Mouse (Mus musculus): ENCODE measurements at regions not wholly inside any gene's neighbourhood (a gene's known extent, or its start where the extent isn't known, plus 50 kb on each side); places are given as distances from the start of the nearest gene placed in this dataset.
"Not testable (repeated sequence)": the region's sequence is repeated elsewhere in the genome, so short reads cannot be mapped to it uniquely, and the experiment has no call there.

DNA sequence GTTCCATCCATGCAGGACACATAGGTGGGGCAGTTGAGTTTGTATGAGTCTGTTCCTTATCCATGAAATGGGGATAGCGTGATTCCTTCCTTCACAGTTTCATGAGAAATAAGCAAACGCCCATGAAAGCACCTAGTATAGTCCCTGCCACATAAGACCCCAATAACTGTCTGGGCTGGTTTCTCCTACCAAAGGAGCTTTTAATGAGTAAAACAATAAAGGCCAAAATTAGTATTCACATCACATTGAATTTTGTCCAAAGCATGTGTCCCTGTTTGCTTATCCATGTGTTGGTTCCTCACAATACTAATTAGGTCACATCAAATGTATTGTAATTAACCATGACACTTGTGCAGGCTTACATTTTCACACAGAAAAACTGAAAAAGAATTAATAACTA lies 221.3 kb downstream of the Prdm13 start:
- DNase-seq: no peak

DNA sequence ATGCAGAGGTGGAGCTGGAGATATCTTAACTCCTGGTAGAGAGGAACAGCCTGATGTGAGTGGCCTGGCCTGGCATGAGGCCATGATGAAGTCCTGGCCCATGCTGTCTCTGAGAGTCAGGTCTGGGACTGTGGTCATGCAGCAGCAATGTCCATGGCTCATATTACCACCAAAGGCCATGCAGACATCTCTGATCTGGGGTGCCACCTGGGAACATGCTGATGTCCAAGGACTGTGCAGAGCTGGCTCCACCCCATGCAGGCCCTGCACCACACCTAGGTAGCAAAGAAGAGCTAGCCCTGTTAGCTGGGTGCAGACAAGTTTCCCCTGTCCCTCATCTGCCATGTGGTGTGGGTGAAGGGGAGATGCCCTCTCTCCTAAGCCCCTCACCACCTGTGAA lies 244.5 kb downstream of the Prdm13 start:
- no peak for DNase-seq

DNA sequence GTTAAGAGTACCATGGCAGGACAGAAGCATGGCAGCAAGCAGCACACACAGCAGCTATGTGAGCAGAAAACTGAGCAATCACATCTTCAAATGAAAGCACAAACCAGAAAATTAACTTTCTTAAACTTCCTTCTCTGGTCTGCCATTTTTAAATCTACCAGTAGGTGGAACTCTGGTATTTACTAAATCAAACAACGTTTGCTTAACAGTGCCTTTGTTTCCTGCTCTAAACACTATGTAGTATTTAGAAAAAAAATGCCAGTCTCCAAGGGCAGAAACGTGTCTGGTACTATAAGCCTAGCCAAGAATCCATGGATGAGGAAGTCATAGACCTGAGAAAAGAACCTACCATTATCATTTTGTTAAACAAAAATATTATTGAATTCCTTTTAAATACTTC lies 249.1 kb downstream of the Prdm13 start:
- no peak for DNase-seq

DNA sequence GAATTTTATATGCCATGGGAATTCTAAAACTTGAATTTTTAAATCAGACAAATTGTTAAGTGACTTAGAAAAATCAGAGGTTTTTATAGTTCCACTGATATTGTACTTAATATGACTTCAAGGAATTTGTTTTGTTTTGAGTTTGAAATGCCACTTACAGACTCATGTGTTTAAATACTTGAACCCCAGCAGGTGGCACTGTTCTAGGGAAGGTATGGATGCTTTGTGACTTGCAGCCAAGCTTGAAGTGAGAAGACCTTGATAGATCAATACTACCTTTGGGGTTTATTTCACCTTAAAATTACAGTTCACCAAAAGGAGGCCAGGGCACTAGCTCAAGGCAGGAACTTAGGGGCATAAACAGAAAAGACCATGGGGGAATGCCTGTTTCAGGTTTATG lies 277.9 kb downstream of the Prdm13 start:
- DNase-seq: no peak

DNA sequence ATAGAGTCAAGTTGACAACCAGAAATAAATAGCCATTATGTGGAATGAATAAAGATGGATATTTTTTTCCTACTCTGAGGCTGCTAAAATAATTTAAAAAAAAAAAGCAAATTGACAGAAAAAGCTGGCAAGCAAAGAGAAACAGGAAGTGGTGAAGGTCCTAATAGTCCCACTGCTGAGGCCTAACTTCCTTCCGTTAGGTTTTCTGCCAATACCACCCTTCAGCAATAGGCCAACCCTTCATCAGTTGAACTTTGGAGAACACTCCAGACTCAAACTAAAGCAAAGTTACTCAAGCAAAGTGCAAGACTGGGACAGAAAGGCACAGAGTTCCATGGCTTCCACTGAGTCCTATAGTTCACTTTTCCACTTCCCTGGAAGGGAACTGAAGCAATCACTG lies 316.4 kb downstream of the Prdm13 start:
- DNase-seq: no peak

DNA sequence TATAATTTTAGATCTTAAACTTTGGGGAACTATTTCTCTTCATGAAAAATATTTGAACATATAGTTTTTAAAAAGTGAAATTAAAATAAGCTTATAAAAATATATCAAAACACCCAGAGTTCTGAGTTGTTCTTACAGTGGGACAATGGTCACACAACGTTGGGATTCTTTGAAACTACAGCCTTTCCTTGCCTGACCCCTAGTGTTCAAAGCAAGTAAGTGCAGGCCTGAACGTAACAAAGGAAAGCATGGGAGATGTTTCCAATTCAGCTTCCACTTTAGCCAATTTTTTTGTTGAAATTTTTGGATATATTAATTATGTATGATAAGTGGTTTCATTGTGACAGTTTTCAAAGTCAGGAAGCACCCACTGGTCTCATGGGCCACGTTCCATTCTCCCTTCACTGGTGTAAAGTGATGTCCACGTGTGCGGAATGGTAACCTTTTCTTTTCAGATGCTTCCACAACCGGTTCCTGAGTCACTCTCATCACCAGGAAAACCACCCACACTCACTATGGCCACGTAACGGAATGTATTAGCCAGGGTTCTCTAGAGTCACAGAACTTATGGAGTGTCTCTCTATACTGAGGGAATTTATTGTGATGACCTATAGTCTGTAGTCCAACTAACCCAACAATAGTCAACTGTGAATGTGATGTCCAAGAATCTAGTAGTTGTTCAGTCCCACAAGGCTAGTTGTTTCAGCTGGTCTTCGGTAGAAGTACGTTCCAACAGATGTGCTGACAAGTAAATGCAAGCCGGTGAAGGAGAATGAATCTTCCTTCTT lies 317.3 kb downstream of the Prdm13 start:
- peak in 1 of 2 experiments; percentile 7 for DNase-seq

DNA sequence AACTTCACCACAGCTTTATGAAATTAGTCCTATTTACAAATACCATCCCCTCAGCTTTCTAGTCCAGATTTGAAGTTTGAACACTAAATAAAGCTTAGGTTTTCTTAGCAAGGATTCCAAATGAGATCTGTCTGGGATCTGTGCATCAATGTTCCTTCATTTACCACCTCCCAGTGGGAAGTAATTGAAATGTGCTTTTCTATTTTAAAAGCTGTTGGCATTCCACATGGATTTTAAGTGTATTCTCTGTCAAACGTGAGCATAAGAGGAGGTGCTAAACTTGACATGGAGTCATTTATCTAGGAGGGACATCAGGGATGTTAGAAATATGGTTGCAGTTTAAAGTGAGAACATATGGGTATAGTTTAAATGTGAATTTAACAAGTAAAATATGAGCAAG lies 364.0 kb downstream of the Prdm13 start:
- DNase-seq: no peak

DNA sequence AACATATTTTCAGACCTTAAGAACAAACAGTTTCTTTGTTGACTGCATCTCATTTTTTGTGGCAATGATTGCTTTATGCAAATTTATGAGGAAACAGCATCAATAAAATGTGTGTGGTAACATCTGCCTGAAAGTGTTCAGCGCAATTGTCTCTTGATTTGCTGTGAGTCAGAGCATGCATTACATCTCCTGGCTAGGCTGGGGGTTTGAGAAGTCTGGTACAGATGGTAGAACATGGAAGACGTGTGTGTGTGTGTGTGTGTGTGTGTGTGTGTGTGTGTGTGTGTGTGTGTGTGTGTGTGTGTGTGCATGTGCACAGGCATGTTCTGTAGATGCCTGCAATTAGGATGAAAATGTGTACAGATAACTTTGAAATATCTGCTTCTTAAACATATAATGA lies 376.5 kb downstream of the Prdm13 start:
- DNase-seq: not testable (repeated sequence)

DNA sequence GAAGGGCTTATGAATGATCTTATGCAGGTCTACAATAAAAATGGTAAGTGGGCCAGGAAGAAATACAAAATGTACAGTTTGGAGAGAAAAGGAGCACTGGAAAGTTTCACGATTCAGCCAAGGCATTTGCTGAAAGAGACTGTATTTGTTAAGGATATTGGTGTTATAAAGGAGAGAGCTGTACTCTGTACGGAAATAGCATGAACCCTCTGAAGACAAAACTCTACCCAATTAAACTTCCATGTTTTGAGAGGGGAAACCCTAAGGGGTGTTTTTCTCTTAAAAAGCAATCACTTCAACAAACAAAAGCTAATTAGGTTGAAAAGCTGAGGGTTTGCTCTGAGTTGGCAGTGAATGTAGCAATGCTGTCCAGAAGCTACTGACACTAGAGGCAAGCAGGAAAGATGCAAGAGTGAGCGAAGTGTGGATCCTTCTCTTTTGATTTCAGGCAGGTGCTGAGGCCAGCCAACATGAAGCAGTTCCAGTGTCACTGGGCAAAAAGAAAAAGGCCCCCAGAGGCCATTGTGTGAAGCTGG lies 378.2 kb downstream of the Prdm13 start:
- DNase-seq: no peak

DNA sequence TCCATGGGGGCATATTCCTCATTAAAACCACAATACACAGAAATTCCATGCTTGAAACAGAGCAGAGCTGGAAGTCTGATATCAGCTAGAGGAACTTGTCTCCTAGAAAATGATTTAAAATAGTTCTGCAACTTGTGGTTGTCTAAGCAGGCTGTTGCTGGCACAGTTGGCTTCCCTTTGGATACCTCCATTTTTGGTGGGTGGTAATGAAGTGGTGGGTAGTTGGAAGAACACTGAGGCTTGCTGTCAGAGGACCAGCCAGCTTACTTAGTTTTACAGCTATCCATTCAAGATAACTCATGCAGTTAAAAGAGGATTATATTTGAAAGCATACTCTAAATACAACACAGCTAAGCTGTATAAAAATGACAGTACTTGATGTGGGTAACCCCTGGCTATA lies 385.6 kb downstream of the Prdm13 start:
- DNase-seq: no peak

DNA sequence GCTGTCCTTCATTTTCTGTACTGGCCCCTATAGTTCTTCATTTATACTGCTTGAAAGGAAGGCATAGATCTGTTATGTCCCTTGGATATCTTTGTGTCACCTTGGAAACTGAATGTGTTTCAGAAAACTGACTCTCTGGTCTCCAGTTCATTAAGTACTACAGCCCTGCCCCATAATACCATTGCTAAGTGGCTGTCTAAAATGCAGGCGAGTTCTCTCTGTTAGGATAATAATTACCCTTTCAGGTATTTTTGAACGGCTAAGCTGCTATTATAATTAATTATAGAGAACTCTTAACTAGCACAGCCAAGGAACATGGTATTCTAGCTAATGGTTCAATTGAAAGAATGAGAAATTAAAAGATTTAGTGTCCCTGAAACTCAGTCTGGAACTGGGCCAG lies 418.5 kb downstream of the Prdm13 start:
- DNase-seq: no peak

DNA sequence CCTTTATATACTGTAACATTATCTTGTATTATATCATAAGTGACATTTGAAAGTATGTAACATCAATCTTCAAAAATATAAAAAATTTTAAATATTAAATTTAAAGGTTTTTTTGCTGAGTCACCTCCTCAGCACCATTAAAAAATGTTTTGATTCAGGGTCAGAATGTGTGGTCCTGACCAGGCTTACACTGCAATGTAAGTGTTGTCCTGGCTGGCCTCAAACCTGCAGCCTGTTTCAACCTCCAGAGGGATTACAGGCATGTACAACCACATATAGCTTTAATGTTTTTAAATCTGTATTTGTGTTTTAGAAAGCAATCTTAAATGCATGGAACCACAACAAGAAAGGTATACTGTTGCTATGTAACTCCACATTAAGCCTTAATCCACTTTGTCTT lies 418.9 kb downstream of the Prdm13 start:
- DNase-seq: no peak

DNA sequence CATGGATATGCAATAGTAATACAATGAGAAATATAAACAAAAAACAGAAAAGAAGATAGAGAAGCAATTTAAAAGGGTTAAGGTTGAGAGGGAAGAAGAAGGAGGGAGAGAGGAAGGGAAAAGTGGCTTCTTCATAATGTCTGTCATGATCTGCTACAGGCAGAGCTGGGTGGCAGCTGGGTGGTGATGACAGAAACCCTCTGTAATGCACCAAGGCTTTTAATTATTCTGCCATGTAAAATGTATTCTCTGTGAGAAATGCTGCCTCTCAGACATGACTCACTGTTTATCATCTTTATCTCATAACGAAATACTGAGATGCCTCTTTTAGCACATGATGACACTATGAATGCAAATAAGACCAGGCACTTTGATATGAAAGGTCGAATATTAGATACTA lies 435.4 kb downstream of the Prdm13 start:
- no peak for DNase-seq

DNA sequence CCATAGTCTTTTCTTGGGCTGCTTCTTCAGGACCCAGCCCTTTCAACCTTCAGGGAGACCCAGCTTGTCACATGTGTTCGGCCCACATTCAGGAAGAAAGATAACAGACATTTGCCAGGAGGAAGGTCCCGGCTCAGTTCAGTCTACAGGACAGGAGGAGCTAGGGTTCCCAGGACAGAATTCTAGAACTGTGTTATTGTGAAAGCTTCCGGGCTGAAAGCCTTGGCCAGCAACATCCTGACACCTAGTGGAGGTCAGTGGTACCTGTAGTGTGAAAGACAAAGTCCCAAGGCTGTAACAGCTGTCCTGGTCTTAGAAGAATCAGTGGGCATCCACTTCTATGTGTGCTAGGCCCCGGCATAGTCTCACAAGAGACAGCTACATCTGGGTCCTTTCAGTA lies 463.1 kb downstream of the Prdm13 start:
- DNase-seq: peak; percentile 3 to 12

DNA sequence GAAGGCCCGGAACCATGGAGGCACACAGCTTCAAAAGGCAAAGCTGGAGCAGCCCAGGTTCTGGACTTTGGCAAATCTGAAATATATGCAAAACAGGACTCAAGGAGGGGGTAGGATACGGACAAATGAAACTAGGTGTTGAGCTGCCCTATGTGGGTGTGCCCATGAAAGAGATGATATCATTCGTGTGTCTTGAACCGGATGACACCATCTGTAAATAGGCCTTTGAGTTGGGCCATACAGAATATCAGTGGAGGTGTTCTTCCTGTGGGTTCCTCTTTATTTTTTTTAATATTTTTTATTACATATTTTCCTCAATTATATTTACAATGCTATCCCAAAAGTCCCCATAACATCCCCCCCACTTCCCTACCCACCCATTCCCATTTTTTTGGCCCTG lies 478.1 kb downstream of the Prdm13 start:
- no peak for DNase-seq

DNA sequence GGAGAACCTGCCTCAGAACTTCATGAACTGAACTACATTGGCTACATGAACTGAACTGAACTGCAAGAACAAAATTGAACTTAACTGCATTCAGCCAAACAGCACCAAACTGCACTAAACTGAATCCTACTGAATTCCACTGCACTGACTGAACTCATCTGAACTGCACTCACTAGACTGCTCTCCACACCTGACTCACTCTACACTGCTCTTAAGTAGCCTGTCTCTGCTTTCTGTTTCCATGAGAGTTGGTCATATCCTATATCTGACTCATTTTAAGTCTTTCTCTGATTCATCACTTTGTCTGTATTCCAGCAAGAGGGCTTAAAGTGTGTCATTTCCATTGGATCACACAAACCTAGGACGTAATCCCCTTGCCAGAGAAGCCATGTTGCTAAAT lies 490.1 kb downstream of the Prdm13 start:
- no peak for DNase-seq

DNA sequence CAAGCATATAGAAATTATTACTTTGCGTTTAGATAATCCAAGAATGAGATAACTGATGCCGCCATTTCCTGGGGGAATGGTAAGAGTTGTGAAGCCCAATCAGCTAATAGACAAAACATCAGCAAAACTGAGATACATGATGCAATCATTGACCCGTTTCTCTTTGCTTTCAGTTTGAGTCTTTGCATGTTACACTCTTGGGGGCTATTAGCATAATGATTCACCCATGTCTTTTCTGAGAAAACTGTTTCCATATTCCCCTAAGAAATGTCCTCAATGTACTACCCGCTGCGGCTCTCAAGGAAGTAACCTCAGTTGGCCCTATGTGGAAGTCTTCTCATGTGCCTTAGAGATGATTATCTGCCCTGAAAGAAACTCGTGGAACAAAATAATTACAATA lies 512.0 kb downstream of the Prdm13 start:
- no peak for DNase-seq

DNA sequence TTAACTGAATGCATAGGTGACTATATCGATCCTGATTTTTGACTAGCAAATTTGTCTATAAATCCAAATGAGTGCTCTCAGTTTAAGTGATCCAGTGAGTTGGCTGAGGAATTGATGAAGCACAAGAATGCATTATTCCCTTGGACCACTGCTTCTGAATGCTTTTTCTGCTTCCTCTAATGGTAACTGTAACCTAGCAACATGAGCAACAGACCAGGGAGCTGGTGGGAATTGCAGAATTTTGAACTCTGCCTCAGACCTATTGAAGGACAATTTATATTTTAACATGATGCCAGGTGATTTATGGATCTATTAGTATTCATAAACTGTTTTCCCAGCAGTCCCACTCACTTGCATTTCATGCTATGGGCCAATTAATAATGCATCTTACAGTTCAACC lies 512.7 kb downstream of the Prdm13 start:
- no peak for DNase-seq

DNA sequence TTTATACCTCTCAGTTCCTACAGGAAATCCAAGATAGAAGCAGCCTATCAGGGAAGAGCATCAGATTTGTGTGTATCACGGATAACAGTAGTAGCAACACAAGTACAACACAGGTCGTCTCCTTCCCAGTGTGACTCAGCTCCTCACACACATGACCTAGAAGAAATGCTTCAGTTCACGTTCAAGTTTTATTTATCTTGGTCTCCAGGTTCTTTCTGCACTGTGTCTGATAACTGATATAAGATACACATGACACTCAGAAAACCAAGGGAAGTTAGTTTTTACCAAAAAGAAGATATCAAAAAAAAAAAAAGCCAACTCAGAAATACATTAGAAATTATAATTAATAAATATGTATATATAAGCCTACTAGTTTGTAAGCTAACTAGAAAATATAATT lies 515.0 kb downstream of the Prdm13 start:
- DNase-seq: no peak

DNA sequence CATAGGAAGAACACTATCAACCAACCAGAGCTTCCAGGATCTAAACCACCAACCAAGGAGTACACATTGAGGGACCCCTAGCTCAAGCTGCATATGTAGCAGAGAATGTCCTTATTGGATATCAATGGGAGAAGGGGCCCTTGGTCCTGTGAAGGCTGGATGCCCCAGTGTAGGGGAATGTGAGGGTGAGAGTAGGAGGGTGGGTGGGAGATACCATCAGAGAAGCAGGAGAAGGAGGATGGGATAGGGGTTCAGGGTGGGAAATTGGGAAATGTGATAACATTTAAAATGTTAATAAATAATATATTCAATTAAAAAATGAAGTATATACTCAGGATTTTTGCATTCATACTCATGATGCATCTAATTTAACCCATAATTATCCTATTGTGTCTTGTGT lies 523.6 kb downstream of the Prdm13 start:
- DNase-seq: no peak

DNA sequence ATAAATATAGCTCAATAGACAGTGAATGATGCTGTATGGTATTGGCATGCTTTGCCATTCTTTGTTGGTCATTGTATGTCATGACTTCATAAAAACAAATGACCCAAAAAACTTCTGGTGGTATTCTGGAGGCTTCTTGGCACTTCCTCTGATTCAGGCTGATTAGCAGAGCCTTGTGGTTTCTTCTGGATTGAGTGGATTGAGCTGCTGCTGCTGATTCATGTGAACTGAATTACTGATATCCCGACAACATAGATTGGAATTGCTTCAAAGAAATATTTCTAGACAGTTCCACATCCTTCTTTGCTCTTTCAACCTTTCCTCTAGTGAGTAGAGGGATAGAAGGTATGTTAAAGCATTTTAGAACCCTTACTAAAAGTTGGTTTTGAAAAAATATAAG lies 559.9 kb downstream of the Prdm13 start:
- no peak for DNase-seq

DNA sequence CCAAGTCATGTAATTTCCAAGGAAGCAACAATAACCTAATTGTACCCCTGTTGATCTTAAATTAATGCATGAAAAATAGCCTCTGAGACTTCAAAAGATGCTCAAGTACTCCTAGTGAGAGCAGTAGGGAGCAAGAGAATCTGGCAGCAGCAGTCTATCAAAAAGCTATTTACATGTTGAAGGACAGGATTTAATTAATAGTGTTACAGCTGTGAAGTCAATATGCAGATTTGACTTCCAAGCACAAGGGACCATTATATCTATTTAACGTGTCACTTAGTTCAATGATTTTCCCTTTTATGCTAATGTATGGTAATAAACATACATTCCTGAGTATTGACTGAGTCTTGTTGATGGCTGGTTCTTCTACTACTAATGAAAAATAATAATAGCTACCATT lies 590.0 kb downstream of the Prdm13 start:
- DNase-seq: no peak

DNA sequence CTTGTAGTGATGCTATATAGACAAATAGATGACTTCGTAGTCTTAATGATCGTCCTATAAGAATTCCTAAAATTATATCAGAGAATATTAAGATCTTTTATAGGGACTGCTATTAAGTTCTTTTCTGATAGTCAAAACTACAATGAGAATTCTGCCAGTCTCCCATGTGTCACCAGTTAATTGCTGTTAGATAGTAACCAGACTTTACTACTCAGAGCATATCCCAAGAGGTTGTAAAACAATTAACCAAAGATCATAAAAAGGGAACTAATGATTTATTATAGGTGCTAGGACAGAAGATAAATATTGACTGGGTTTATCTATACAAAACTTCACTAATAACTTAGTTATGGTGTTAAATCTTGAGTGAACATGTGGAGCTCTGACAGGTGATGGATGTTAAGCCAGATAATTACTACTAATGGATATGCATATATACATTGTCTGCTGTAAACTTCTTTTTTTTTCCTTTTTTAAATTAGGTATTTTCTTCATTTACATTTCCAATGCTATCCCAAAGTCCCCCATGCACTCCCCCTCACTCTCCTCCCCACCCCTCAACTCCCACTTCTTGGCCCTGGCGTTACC lies 615.5 kb downstream of the Prdm13 start:
- no peak for DNase-seq

Measured in cerebellum, postnatal 36 days (tissue).